27 mouse cellular contexts compared by ENCODE assay signal in the genomic region with DNA sequence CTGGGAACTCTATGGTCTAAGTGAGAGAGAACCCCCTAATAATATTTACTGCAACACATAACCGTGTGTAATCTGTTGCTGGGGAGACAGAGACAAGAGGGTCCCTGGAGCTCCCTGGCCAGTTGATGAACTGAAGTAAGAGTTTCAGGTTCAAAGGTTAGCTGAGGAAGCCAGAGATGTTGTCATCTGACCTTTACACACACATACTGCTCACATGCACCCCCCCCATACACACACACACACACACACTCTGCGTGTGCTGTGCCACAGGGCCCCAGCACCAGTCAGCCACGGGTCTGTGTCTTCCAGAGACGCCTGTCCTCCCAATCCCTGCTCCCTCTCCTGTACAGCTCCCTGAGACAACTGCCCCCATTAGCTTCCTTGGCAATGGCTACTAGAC.
DNase-seq lines count a peak whose midpoint lies in the region; ATAC-seq and TF ChIP-seq lines count a peak whose summit lies in the region.
"Had no signal": no experiment of that assay in that cellular context is flagged by ENCODE, and none has a peak within 500 bp of the region (broad histone marks: within the 10 kb centered on the region; RNA-seq: fewer than 3 reads in every experiment).

No protein-coding gene starts in this region.

- H3K79me2 ChIP-seq in liver, adult 2 months (ENCODE audit: control insufficient read depth, insufficient read depth, low read length), result no peaks in the 10 kb centered on the region

- no peak overlapping the region for H3K4me3 ChIP-seq in intestine, postnatal 0 days (ENCODE audit: low read depth, low read length)
- no peak overlapping the region for H3K4me3 ChIP-seq in intestine, embryonic 16.5 days (ENCODE audit: low read length)
- no peak overlapping the region for H3K4me3 ChIP-seq in liver, adult 2 months (ENCODE audit: insufficient read depth, low read depth, low read length)
- H3K4me3 ChIP-seq in liver, embryonic 12.5 days, result no peak overlapping the region
- no peak overlapping the region for H3K4me3 ChIP-seq in lung, embryonic 15.5 days
- H3K4me3 ChIP-seq in hindbrain, embryonic 13.5 days, result no peak overlapping the region
- H3K4me3 ChIP-seq: embryonic facial prominence, embryonic 13.5 days; embryonic facial prominence, embryonic 15.5 days; erythroblast, embryonic 14.5 days; forebrain, embryonic 10.5 days; forebrain, embryonic 12.5 days had no signal

- TF ChIP-seq CTCF in intestine, postnatal 0 days (IDR thresholded peaks at IDR 0.05; ENCODE audit: low read depth), result no peak
- TF ChIP-seq CTCF in liver, adult 2 months (IDR thresholded peaks at IDR 0.05; ENCODE audit: low read depth, low read length), result no peak

- no peaks in the 10 kb centered on the region for H3K27me3 ChIP-seq in intestine, postnatal 0 days (replicated peaks; ENCODE audit: control insufficient read depth, insufficient read depth, low read length)
- H3K27me3 ChIP-seq in intestine, embryonic 16.5 days (replicated peaks; ENCODE audit: control insufficient read depth, insufficient read depth, low read length), result no peaks in the 10 kb centered on the region
- H3K27me3 ChIP-seq in liver, adult 2 months (ENCODE audit: control insufficient read depth, insufficient read depth, low read length), result no peaks in the 10 kb centered on the region
- H3K27me3 ChIP-seq in liver, embryonic 12.5 days (replicated peaks), result no peaks in the 10 kb centered on the region
- no peaks in the 10 kb centered on the region for H3K27me3 ChIP-seq in lung, embryonic 15.5 days
- no peaks in the 10 kb centered on the region for H3K27me3 ChIP-seq in hindbrain, embryonic 13.5 days
- H3K27me3 ChIP-seq: embryonic facial prominence, embryonic 13.5 days; embryonic facial prominence, embryonic 15.5 days; Patski had no signal

- no peak for TF ChIP-seq POLR2A in liver, adult 2 months (IDR thresholded peaks at IDR 0.05; ENCODE audit: extremely low read depth, insufficient read depth, low read length)

- H3K27ac ChIP-seq in intestine, postnatal 0 days (ENCODE audit: low read depth, low read length), result no peak overlapping the region
- H3K27ac ChIP-seq in intestine, embryonic 16.5 days (ENCODE audit: low read length), result no peak overlapping the region
- H3K27ac ChIP-seq in liver, adult 2 months (replicated peaks; ENCODE audit: insufficient read depth, low read depth, low read length), result no peak overlapping the region
- no peak overlapping the region for H3K27ac ChIP-seq in liver, embryonic 12.5 days
- no peak overlapping the region for H3K27ac ChIP-seq in lung, embryonic 15.5 days
- no peak overlapping the region for H3K27ac ChIP-seq in hindbrain, embryonic 13.5 days
- H3K27ac ChIP-seq: embryonic facial prominence, embryonic 13.5 days; embryonic facial prominence, embryonic 15.5 days; forebrain, embryonic 10.5 days; forebrain, embryonic 12.5 days had no signal

- H3K36me3 ChIP-seq in intestine, postnatal 0 days (ENCODE audit: control insufficient read depth, insufficient read depth), result no peaks in the 10 kb centered on the region
- H3K36me3 ChIP-seq in intestine, embryonic 16.5 days (ENCODE audit: control insufficient read depth, insufficient read depth, low read length), result no peaks in the 10 kb centered on the region
- H3K36me3 ChIP-seq in liver, adult 2 months (ENCODE audit: control insufficient read depth, insufficient read depth, low read length), result no peaks in the 10 kb centered on the region
- no peaks in the 10 kb centered on the region for H3K36me3 ChIP-seq in liver, embryonic 12.5 days
- no peaks in the 10 kb centered on the region for H3K36me3 ChIP-seq in lung, embryonic 15.5 days
- H3K36me3 ChIP-seq in hindbrain, embryonic 13.5 days, result no peaks in the 10 kb centered on the region
- H3K36me3 ChIP-seq: embryonic facial prominence, embryonic 13.5 days; embryonic facial prominence, embryonic 15.5 days; forebrain, embryonic 10.5 days; forebrain, embryonic 12.5 days; G1E had no signal

- H3K4me2 ChIP-seq in intestine, postnatal 0 days (replicated peaks; ENCODE audit: low read depth), result no peak overlapping the region
- no peak overlapping the region for H3K4me2 ChIP-seq in intestine, embryonic 16.5 days (ENCODE audit: low read depth, low read length)
- H3K4me2 ChIP-seq in liver, embryonic 12.5 days, result no peak overlapping the region
- H3K4me2 ChIP-seq in lung, embryonic 15.5 days, result no peak overlapping the region
- H3K4me2 ChIP-seq in hindbrain, embryonic 13.5 days, result no peak overlapping the region
- H3K4me2 ChIP-seq: embryonic facial prominence, embryonic 13.5 days; embryonic facial prominence, embryonic 15.5 days; forebrain, embryonic 12.5 days had no signal

- 0 out of 2 replicates have a peak, but pooled peaks have one; percentile 16 for ATAC-seq in intestine, postnatal 0 days
- no peak for ATAC-seq in intestine, embryonic 16.5 days
- ATAC-seq in liver, embryonic 12.5 days, result no peak
- ATAC-seq in lung, embryonic 15.5 days (ENCODE audit: borderline replicate concordance, extremely low read depth, low FRiP score, low TSS enrichment), result 0 out of 2 replicates have a peak, but pooled peaks have one; percentile 21
- no peak for ATAC-seq in hindbrain, embryonic 13.5 days (ENCODE audit: low FRiP score)
- ATAC-seq: activated CD4-positive, CD25-positive, alpha-beta regulatory T cell, adult 4 months; forebrain, embryonic 14.5 days; forebrain, embryonic 16.5 days had no signal

- DNase-seq in liver, adult 2 months (ENCODE audit: extremely low read depth, low read depth, low spot score), result peak; percentile 69
- DNase-seq in lung, postnatal 4 days, result no peak
- peak; percentile 23 for DNase-seq in yolk sac, embryonic 10.5 days (ENCODE audit: low spot score)
- DNase-seq: adrenal gland, adult 8-10 months; adrenal gland, postnatal 14 days; adrenal gland, postnatal 36 days; cerebellum, adult 11-12 months; cerebellum, adult 2 months; cerebellum, adult 9-10 months; cerebellum, postnatal 10 days; cerebellum, postnatal 25 days; embryo, embryonic 11 days had no signal

- no peaks in the 10 kb centered on the region for H3K4me1 ChIP-seq in intestine, postnatal 0 days (replicated peaks; ENCODE audit: control insufficient read depth, insufficient read depth, low read length)
- H3K4me1 ChIP-seq in intestine, embryonic 16.5 days (ENCODE audit: control insufficient read depth, insufficient read depth, low read length), result no peaks in the 10 kb centered on the region
- peaks cover 8% of the 10 kb centered on the region for H3K4me1 ChIP-seq in liver, adult 2 months (ENCODE audit: control insufficient read depth, insufficient read depth, low read length)
- H3K4me1 ChIP-seq in liver, embryonic 12.5 days, result no peaks in the 10 kb centered on the region
- peaks cover 4% of the 10 kb centered on the region; the same call in 1 of the 2 replicates for H3K4me1 ChIP-seq in lung, embryonic 15.5 days
- no peaks in the 10 kb centered on the region for H3K4me1 ChIP-seq in hindbrain, embryonic 13.5 days (replicated peaks)
- H3K4me1 ChIP-seq: embryonic facial prominence, embryonic 15.5 days; forebrain, embryonic 10.5 days; forebrain, embryonic 12.5 days had no signal

- WGBS in intestine, postnatal 0 days, result 73% methylated on average over 4 of the region's 4 CpGs
- 81% methylated on average over 4 of the region's 4 CpGs for WGBS in intestine, embryonic 16.5 days
- 53% methylated on average over 4 of the region's 4 CpGs for WGBS in liver, adult 2 months
- 53% methylated on average over 4 of the region's 4 CpGs for WGBS in liver, embryonic 12.5 days (ENCODE audit: insufficient replicate concordance)
- 66% methylated on average over 4 of the region's 4 CpGs for WGBS in lung, embryonic 15.5 days
- 86% methylated on average over 4 of the region's 4 CpGs for WGBS in hindbrain, embryonic 13.5 days

- H3K9ac ChIP-seq in intestine, postnatal 0 days (ENCODE audit: low read depth, low read length), result no peak overlapping the region
- no peak overlapping the region for H3K9ac ChIP-seq in intestine, embryonic 16.5 days (ENCODE audit: low read depth, low read length)
- H3K9ac ChIP-seq in liver, adult 2 months (ENCODE audit: low read depth, low read length), result no peak overlapping the region
- H3K9ac ChIP-seq in liver, embryonic 12.5 days, result no peak overlapping the region
- no peak overlapping the region for H3K9ac ChIP-seq in lung, embryonic 15.5 days
- H3K9ac ChIP-seq in hindbrain, embryonic 13.5 days, result no peak overlapping the region
- H3K9ac ChIP-seq: embryonic facial prominence, embryonic 13.5 days; embryonic facial prominence, embryonic 15.5 days; forebrain, embryonic 12.5 days had no signal

- H3K9me3 ChIP-seq in intestine, postnatal 0 days (ENCODE audit: control insufficient read depth), result no peaks in the 10 kb centered on the region
- no peaks in the 10 kb centered on the region for H3K9me3 ChIP-seq in intestine, embryonic 16.5 days (ENCODE audit: control insufficient read depth, low read length)
- no peaks in the 10 kb centered on the region for H3K9me3 ChIP-seq in liver, embryonic 12.5 days (replicated peaks)
- H3K9me3 ChIP-seq in lung, embryonic 15.5 days, result no peaks in the 10 kb centered on the region
- no peaks in the 10 kb centered on the region for H3K9me3 ChIP-seq in hindbrain, embryonic 13.5 days
- H3K9me3 ChIP-seq: embryonic facial prominence, embryonic 13.5 days; embryonic facial prominence, embryonic 15.5 days; forebrain, embryonic 10.5 days; forebrain, embryonic 12.5 days had no signal

Comparison
In these comparisons a context has a peak if more than half of its experiments do, and no peak if none do; other contexts are left out.
1. ATAC-seq: peak in intestine, postnatal 0 days (single experiment) and lung, embryonic 15.5 days (single experiment); none in intestine, embryonic 16.5 days (single experiment), liver, embryonic 12.5 days (single experiment) and hindbrain, embryonic 13.5 days (single experiment).
2. DNase-seq: peak in liver, adult 2 months (single experiment) and yolk sac, embryonic 10.5 days (single experiment); none in lung, postnatal 4 days (0 of 2).